Mouse (Mus musculus) kidney, postnatal 14 days (tissue): ENCODE measurements around the gene Sall2.

Experiments used
- DNase-seq: peaks from one replicate; pipeline ENCODE4 v3.0.0; 2022; ENCODE audit warnings: mixed read lengths

Sall2 gene

GRCm38 (mm10) chr14:52295558-52296264 is 32.9 kb downstream of the Sall2 start:
- DNase-seq: no peak

- DNase-seq: no peak
Measured at GRCm38 (mm10) chr14:52284191-52284590, 44.4 kb downstream of the Sall2 start.

GRCm38 (mm10) chr14:52283629-52284028 is 44.9 kb downstream of the Sall2 start:
- no peak for DNase-seq

GRCm38 (mm10) chr14:52279747-52280120 is 48.8 kb downstream of the Sall2 start:
- no peak for DNase-seq

- peak; percentile 99 for DNase-seq
Measured at GRCm38 (mm10) chr14:52278932-52279746, 49.4 kb downstream of the Sall2 start, which contains the start of the genes Tox4 and Rab2b. Gene Tox4 (plus strand): TSS chr14:52279146. Gene Rab2b (minus strand): TSS chr14:52279545.

GRCm38 (mm10) chr14:52277210-52277609 is 51.4 kb downstream of the Sall2 start:
- no peak for DNase-seq

- no peak for DNase-seq
Measured at GRCm38 (mm10) chr14:52272781-52273180, 55.8 kb downstream of the Sall2 start.
